Mouse (Mus musculus) cerebellum, adult (tissue): ENCODE results near the gene Olfr701.

Experiments used
- ATAC-seq: cut with Nextera tagmentation; 2 replicates; pipeline ENCODE4 v1.9.2; 2017; ENCODE audit warnings: mild to moderate bottlenecking, moderate library complexity, mixed read lengths; ENCODE audit not compliant: insufficient number of reproducible peaks, low FRiP score, low TSS enrichment

The Olfr701 gene

GRCm38 (mm10) chr7:106813829-106814228, at the start of gene Olfr701:
TSS of gene Olfr701 (plus strand) at chr7:106814129.
- ATAC-seq, result no peak

GRCm38 (mm10) chr7:106788330-106788729, 25.6 kb upstream of the Olfr701 start:
- no peak for ATAC-seq

DNA sequence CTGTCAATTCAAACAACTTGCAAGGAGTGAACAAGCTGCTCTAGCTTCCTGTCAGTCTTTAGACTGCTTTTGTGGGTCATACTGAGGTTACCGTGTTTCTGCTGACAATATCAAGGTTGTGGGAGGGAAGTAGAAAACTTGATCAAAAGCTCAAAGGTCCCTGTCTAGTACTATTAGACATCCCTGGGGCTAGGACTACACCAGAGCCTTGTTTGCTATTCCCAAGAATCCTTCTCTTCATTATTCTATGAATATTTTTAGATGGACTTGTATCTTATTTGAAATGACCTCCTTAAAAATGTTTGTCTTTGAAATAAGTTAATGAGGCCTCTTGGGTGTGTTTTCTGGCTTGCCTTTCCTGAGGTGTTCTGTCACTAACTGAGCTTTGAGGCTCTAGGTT, 20.8 kb upstream of the Olfr701 start, which contains the start of gene Olfr699:
TSS of gene Olfr699 (minus strand) at position 101 of the 400 bp plus-strand sequence.
- no peak for ATAC-seq

DNA sequence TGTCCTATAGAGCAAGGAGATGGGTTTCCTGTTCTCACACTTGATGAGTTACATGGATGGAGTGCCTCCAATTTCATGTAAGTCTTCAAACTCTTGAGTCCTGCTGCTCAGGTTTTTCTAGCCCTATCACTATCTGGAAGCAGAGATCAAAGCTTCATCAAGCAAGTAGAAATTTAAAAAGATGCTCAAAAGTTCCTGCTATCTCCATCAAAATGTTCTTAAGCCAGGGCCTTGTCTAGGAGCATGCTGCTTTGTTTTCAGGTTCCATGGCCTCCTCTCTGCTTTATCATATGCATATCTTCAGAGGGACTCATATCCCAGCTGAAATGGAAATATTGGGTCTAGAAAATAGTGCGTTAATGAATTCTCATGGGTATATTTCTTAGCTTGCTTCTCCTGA, 5.2 kb upstream of the Olfr701 start, which contains the start of gene Olfr700:
TSS of gene Olfr700 (minus strand) at position 101 of the 400 bp plus-strand sequence.
- no peak for ATAC-seq

GRCm38 (mm10) chr7:106815775-106816174, 1.8 kb downstream of the Olfr701 start:
- no peak for ATAC-seq

DNA sequence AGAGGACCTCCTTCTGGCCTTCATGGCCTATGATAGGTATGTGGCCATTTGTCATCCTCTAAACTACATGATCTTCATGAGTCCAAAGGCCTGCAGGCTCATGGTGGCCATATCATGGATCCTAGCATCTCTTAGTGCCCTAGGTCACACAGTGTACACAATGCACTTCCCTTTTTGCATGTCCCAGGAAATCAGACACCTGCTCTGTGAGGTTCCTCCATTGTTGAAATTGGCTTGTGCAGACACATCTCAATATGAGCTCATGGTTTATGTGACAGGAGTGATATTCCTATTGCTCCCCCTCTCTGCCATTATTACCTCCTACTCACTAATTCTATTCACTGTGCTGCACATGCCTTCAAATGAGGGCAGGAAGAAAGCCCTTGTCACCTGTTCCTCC, 4.5 kb downstream of the Olfr701 start:
- ATAC-seq, result no peak

DNA sequence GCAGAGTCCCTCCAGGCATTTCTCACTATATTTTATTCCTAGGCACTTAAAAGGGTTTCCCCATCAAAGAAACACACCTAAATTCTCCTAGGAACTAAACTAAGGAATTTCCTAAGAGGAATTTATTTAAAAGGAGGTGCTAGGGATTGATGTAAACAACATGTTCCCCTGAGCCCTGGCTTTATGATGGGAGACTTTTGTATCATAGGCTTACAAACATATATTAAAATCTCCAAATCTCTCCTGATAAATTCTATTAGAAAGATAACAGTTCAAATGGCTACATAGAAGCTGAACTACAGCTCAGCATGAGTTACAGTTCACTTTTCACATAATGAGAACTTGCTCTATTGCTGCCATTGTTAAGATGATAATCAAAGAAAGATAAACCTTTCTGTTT, 19.9 kb downstream of the Olfr701 start, which contains the start of gene Olfr702:
TSS of gene Olfr702 (minus strand) at position 101 of the 400 bp plus-strand sequence.
- ATAC-seq, result no peak

- ATAC-seq, result no peak
These were observed 29.1 kb downstream of the Olfr701 start, which contains the start of gene Olfr703 for GRCm38 (mm10) chr7:106843060-106843459. TSS of gene Olfr703 (plus strand) at chr7:106843360.

- ATAC-seq, result no peak
These were observed 49.0 kb downstream of the Olfr701 start, which contains the start of gene Olfr704 for GRCm38 (mm10) chr7:106862885-106863284. TSS of gene Olfr704 (plus strand) at chr7:106863185.
